Mouse (Mus musculus): ENCODE measurements around the gene Lrch1.
A peak's percentile ranks its signal among the peaks of the same experiment; 100 is the strongest.

The Lrch1 gene

DNA sequence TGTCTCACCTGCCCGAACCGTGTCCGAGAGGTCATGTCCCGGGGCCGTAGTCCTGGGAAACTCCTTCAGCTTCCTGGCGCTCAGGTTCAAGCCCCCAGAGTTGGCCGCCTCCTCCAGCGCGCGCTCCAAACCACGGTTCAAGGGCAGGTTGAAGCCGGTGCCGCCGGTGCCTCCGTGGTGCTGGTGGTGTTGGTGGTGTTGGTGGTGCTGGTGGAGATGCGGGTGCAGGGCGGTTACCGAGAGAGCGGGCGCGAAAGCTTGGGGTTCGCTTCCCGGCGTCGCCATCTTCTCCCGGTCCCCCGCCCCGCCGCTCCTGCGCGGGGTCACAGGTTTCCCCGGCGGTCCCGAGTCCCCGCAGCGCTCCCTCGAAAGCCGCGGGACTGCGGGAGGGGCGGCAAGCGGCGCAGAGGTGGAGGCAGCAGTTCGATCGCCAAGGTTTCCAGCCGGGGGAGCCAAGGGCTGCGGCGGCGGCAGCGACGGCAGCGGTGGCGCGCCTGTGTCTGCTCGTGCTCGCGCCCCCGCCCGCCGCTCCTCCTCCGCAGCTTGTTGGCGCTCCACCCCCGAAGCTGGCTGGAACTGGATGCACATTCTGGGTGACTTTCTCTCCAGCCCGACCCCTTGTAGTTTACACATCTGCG lies at the start of gene Lrch1:
Gene Lrch1 (minus strand): TSS at position 501 of the 638 bp plus-strand sequence.
- peak; percentile 81 to 90 for DNase-seq (ENCODE audit: low spot score in 2 of 2)

DNA sequence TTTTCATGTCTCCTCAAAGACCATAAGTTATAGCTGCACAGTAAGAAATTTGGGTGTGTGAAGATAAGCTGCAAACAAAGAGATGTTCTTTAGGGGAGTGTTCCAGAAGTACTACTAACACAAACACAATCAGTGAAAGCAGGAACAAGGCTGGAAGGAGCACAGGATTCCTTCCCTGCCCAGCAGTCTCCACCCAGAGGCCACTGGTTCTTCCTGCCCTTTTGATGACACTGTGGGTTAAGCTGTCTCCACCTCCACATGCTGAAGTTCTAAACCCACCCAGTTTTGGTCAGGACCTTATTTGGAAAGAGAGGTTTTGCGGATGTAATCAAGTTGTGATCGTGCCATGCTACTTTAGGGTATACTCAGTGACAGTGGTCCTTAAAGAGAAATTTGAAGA lies 49.4 kb upstream of the Lrch1 start:
- DNase-seq (ENCODE audit: low spot score in 2 of 2) = no peak

DNA sequence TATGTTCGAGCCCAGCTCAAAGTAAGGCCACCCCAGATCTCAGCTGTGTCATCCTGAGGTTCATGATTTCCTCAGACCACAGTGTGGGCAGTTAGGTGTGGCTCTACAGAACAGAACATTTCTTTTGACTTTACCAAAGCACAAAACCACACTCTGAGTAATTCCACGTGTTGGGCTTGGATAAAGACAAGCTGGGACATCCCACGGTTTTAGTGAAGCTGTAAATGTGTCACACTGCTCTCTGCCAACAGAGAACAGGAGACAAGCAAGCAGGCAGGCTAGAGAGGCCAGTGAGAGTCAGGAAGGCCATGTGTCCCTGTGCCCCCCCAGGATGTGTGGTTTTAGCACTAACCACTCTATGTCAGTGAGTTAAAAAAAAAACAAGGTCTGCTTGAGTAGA lies 48.9 kb upstream of the Lrch1 start:
- no peak for DNase-seq (ENCODE audit: low spot score in 2 of 2)

DNA sequence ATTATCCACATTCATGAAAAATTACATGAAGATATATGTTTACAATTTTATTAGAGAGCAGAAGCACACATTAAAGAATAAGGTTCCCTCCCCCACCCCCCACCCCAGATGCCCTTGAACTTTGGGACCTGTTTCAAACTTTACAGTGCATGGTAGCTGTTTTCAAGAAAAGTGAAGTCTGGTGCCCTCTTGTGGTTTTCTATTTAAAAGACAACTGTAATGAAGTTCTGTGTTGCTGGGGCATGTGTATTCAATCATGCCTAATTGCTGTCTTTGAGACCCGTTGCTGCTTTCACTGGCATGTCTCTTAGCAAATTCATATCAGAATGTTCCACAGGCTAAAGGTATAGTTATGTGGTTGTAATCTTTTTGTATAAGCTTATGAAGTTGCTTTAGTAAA lies 42.8 kb upstream of the Lrch1 start:
- no peak for DNase-seq (ENCODE audit: low spot score in 2 of 2)

DNA sequence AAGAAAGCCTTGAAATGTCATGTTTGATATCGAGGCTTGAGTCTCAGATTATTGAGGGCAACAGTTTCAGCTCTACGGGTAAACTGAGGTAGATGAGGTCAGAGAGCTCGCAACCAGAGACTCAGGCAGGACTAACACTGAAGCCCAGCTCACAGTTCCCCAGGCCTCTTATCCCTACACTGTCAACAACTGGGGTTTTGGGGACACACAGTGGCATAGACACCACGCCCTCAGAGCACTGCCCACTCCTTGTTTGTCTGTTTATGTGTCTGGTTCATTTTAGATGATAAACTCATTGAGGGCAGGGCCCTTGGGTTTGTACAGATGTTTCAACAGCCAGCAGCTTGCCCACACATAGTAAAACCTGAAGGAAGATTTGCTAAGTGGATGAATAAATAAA lies 42.2 kb upstream of the Lrch1 start:
- DNase-seq (ENCODE audit: low spot score in 2 of 2) = peak in 1 of 2 experiments; percentile 51

DNA sequence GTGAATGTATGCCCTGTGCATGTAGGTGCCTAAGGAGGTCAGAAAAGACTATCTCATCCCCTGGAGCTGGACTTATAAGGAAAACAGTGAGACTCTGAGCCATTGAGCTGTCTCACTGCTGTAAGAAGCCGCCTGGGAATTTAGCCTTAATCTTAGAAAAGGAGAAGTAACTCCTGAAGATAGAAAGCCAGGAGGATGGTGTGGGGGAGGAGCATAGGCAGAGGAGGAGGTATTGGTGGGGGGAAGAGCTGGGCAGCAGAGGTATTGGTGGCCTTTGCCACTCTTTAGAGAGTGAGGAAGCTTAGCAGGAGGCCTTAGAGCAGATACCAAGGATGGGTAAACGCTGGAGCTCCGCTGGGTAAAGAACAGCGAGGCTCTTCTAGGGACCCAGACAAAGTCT lies 41.6 kb upstream of the Lrch1 start:
- peak in 1 of 2 experiments; percentile 51 for DNase-seq (ENCODE audit: low spot score in 2 of 2)

DNA sequence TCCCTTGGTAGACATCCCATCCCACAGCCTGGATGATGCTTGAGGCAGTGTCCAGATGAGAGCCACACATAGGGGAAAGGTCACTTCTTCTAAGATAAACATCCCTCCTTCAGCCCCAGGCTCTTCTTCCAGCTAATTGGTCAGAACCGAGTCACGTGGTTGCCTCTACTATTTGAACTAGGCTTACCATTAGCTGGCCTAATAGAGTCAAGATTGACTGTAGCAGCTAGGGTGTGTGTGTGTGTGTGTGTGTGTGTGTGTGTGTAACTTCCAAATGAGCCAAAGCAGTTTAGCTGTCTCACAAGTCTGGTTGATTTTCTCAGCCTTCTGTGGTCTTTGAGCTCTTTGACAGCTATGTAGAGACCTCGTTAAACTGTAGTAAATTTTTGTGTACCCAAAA lies 38.9 kb upstream of the Lrch1 start:
- DNase-seq (ENCODE audit: low spot score in 2 of 2) = no peak

DNA sequence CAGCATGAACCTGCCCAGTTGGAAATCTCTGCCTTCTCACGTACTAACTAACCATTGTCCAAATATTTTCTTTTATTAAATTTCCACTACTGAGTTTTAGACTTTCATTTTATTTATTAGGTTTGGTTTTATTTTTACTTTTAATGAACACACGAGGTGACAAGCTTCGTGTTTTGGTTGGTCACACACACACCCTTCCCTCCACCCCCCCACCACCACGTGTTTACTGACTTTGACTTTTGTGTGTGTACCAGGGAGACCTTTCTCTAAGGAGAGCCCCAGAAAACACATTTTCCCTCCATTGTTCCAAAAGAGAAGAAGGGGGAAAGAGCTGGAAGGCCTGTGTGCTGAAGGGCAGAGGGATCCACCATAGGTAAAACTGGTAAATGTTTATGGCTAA lies 38.0 kb upstream of the Lrch1 start:
- DNase-seq (ENCODE audit: low spot score in 2 of 2) = no peak

DNA sequence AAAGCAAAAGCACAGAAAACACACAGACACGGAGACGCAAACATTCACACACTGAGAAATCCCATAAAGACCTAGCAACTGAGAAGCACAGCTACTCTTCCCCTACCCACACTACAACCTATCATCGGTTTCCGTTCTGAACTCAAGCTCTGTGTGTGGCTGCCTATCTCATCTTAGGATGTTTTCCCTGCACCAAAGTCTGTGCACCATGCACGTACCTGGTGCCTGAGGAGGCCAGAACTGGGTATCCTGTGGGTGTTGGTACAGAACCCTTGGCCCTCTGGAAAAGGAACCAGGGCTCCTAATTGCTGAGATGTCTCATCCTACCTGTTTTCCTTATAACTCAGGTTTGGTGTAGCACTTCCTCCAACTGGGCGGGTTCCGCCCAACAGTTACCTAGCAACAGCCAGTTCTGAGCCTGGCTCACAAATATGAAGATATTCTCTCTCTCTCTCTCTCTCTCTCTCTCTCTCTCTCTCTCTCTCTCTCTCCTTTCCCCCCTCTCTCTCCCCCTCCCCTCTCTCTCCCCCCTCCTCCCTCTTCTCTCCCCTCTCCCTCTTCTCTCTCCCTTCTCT lies 37.2 kb upstream of the Lrch1 start:
- no peak for DNase-seq (ENCODE audit: low spot score in 2 of 2)

DNA sequence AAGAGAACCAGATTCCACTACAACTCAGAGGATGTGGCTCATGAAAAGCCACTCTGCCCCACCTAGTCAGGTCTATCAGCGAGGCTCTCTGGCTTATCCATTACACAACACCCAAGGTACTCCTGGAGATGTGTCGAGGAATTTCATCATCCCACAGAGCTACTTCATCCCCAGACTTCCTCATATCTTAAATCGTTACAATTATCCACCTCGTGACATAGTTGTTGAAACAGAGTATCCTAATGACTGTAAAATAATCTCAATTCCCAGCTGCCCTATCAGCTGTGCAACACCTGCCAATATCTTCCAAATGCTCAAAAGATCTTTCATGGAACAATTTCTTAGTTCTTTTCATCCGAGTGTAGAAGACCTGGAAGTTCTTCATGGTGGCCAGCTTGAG lies 35.4 kb upstream of the Lrch1 start:
- DNase-seq (ENCODE audit: low spot score in 2 of 2) = no peak

DNA sequence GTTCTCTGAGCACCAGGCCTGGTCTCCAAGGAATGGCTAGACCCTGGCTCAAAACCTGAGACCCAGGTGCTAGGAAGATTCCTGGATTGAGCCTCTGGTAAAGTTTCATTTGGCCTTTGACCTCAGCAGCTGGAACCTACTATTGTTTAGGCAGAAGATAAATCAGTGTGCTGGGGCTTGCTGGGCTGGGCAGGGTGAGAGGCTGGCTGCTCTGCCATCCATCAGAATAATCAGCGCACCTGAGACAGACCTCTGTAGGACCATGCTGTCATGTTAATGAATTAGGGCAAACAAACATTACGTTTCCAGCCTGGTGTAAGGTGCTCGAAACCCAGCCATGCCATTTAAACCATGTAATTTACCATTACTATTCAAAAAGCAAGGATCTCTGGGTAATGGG lies 33.3 kb upstream of the Lrch1 start:
- DNase-seq (ENCODE audit: low spot score in 2 of 2) = no peak

DNA sequence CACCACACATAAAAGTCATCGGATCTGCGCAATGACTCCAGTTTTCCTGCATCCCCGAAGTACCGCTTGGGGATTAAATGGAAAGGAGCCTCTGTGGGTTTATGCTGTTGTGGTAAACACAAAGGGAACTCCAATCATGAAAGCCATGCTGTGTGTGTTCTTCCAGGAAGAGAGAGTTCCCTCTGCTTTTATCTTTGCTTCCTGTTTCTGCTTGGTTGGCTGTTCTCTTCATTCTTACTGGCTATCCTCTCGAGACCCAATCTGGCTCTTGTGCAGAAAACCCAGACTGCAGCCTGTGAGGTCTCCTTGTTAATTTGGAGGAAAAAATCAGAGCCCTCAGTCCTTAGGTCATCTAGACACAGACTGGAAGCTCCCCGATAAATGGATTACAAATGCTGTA lies 29.3 kb upstream of the Lrch1 start:
- no peak for DNase-seq (ENCODE audit: low spot score in 2 of 2)

DNA sequence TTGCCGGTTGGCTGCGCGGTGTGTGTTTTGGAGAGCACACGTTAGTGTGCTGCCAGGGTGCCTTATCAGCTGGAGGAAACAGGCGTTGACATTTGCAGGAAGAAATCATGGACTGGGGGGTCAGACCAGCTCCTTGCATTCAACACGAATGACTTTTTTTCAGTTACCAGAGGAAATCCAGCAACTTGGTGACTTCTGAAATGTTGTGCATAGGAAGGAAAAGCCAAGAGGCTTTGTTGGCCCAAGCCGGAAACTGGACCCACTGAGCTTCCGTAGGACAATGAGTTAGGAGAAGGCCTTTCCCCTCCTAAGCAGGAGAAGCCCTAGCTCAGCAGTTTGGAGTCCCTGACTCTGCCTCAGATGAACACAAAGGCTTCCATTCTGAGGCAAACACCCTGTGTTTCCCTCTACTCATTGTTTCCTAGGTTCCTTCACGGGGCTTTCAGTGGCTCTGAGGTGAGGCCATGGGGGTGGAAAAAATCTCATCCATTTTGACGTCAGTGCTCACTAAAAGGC lies 26.5 kb upstream of the Lrch1 start:
- no peak for DNase-seq (ENCODE audit: low spot score in 2 of 2)

DNA sequence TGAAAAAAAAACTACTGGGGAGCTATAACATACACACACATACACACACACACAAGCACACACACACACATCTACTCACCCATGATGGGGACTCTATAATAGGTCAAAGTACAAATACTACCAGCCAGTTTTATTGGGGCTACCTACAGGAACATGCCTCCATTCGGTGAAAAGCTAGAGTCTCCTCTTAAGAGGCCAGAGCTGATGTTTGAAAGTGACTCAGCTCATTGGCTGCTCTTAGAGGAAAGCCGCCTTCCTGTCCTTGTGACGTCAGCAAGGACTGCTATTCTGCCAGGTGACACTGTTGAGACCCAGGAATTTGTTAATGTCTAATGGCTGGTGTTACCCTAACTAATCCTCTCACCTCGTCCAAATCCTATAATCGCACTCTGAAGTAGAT lies 25.0 kb upstream of the Lrch1 start:
- DNase-seq (ENCODE audit: low spot score in 2 of 2) = no peak

DNA sequence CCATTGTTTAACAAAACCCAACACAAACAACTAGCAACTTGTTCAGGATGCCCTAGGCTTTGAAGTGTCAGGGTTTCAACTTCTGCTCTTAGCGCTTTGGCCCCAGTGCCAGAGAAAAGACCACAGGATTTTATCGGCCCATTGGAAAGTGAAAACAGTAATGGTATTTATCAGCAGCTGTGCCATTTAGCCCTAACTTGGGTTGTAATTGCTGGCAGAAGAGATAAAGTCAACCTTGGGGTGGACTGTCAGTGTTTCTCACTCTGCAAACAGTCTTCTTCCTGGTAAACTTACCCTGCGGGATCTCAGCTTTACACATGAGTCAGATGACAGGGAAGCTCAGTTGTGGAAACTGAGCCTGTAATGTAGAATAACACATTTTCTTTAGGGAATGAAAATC lies 24.5 kb upstream of the Lrch1 start:
- no peak for DNase-seq (ENCODE audit: low spot score in 2 of 2)

DNA sequence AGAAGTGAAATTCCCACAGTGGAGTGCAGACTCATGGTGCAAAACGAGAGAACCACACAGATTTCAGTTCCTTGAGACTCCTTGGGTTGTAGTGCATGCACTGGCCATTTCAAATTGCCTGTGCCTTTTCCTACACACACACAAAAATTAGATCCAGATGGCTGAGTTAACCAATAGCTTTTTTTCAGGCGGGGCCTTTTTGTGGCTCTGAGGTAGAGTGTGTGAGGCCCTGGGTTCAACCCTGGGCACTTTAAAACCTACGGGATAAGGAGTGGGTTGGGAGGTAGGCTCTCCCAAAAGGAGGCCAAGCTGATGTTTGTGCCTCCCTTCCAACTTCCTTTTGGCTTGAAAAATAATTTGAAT lies 15.7 kb upstream of the Lrch1 start:
- DNase-seq (ENCODE audit: low spot score in 2 of 2) = no peak

DNA sequence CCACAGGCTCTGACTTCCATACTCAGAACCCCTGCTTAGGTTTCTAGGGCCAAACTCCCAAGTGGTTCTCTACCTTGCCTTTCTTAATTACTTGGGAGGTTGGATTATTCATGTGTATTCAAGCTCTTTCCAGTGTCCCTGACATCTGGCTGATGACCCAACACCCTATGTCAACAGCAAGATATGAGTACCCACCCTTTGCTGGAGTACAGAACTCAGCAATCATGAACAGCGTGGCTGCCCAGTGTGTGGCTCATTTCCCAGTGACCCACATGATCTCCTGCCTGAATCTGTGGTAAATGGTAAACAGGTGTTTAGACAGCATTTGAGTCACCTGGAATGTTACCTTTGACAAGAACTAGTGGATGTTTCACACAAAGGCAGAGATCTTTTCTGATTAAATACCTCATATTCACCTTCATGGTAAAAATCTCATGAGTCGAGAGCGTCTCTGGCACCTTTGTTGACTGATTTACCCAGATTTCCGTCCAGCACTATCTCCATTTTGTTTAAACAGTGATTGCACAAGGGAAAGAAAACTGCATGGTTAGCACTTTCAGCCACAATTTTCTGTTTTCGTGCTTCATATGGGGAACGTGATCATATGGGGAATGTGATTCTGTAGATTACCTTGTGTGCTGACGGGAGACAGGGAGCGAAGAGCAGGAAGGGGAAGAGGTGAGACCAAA lies 15.2 kb upstream of the Lrch1 start:
- no peak for DNase-seq (ENCODE audit: low spot score in 2 of 2)

DNA sequence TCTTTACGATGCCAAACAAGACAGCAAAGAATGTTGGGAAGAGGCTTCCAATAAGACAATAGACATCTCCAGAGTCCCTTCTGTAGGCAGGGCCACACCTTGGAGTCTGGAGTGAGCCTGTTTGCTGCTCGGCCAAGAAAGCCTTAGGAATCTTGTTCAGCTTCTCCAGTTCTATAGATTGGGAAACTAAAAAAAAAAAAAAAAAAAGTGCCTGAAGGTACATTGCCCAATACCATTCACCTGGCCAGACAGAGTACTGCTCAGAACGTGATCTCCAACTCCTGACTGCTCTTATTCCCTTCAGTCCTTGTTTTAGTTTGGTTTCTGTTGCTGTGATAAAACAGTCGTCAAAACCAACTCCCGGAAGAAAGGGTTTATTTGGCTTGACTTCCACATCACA lies 12.9 kb upstream of the Lrch1 start:
- DNase-seq (ENCODE audit: low spot score in 2 of 2) = no peak

DNA sequence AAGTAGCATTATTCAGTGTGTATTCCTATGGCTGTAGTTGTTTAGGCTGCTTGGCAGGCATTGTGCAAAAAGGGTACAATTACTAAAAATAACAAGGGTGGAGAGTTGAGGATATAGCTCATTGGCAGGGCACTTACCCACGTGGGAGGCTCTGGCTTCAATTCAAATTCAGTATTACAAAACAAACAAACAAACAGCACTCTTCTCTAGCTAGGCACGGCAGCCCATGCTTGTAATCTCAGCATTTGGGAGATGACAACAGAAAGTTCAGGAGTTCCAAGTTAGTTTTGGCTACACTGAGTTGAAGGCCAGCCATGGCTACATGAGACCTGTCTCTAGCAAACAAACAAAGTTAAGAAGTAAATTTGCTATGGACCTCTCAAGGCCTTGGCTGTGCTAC lies 9.0 kb upstream of the Lrch1 start:
- no peak for DNase-seq (ENCODE audit: low spot score in 2 of 2)

DNA sequence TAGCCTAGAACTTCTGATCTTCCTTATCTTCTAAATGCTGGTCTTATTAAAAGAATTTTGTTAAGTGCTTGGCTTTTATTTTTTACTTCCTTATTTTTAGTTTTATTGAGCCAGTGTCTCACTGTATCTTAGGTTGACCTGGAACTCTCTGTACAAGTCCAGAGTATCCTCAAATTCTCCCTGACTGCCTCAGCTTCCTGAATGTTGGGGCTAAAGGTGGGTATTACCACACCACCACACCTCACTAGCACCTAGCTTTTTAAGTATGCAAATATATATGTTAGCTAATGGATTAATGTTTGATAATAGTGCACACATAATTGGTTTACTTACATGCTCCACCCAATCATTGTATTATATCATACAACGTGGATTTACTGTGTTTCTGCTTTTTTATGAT lies 8.6 kb upstream of the Lrch1 start:
- no peak for DNase-seq (ENCODE audit: low spot score in 2 of 2)

DNA sequence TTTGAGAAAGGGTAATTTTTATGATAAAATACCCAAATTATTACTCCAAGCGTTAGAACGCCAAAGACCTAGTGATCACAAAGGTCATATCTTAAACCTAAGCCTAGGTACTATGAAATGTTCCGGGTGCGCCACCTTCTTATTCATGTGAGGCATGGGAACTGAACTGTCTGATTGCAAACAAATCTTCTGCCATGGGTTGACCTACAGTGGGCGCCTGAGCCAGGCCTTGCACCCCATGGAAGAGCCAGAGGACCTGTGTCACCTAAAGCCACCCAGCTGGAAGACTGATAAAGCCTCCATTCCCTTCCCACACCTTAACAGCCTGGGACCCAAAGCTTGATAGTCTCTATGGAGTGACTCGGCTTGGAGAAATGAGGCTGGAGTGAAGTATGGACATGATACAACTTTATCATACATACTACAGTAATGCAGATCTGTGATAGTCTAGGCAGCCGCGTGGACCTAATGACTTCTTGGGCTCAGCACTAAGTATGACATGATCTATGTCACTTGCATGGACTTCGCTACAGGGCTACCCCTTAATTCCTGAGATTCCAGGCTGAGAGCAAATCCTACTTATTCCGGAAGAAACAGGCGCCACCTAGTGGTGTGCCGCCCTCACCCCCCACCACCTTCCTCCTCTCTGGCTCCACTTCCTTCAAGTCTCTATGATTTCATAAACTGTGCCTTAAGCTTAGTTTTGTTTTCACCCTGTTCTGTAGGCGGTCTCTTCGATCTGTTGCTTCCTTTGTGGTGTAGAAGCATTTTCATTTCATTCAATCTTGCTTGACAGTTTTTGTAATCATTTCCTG lies 957 bp upstream of the Lrch1 start:
- peak; percentile 37 to 75 for DNase-seq (ENCODE audit: low spot score in 2 of 2)

DNA sequence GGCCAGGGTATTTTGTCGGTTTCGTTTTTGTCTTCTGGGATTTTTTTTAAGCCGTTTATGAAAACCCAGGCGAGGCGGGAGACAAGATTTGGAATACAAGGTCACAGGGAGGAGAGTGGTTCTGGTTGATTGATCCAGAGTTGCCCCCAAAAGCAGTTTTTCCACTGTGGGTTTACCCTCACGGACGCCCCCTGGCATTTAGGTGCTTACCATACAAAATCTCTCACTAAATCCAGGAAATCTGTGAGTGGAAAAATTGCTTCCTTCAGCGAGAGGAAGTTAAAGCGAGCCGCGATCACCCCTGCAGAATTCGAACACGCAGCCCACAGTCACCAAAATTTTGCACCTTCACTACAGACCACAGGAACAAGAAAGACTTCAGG lies 329 bp upstream of the Lrch1 start:
- DNase-seq (ENCODE audit: low spot score in 2 of 2) = no peak
